Mouse (Mus musculus): Measurements from ENCODE around the gene Tcirg1. TPM values are rescaled to one million over a fixed set of nuclear protein-coding genes. Genes with fewer than 3 reads are reported as not detected.

The Tcirg1 gene
- total RNA-seq, 1 experiment: 55.2 TPM

GRCm38 (mm10) chr19:3935032-3935895 lies 28.3 kb upstream of the Tcirg1 start, which contains the start of gene Unc93b1:
Unc93b1 (plus strand) TSS chr19:3935186.
- H3K27ac ChIP-seq (ENCODE audit: insufficient read depth, low read depth, low read length, poor library complexity, severe bottlenecking): no peak within 1 kb of the TSS
- in situ Hi-C loops (cut with MboI; ENCODE audit: low sequenced_read_pairs in 2 of 2, unreplicated experiment in 2 of 2): no loop called here
- peaks cover 2 to 11% of the 10 kb centered on the region in 2 experiments; a peak in 2 of 4 replicates for H3K4me1 ChIP-seq (ENCODE audit: control insufficient read depth in 2 of 2, insufficient read depth in 2 of 2, low read length in 2 of 2, poor library complexity in 1 of 2)
- peak within 1 kb of the TSS; percentile 61 to 78 for H3K4me3 ChIP-seq (ENCODE audit: insufficient read depth in 1 of 2, low read depth in 1 of 2, low read length in 2 of 2, poor library complexity in 1 of 2, severe bottlenecking in 1 of 2)
- no peak for TF ChIP-seq CHD2 (IDR thresholded peaks at IDR 0.05; ENCODE audit: low read depth, low read length)
- no peak for TF ChIP-seq MAFK (IDR thresholded peaks at IDR 0.05; ENCODE audit: insufficient read depth, low read depth, low read length)
- TF ChIP-seq HCFC1 (IDR thresholded peaks at IDR 0.05; ENCODE audit: borderline replicate concordance, insufficient read depth, low read length): no peak
- TF ChIP-seq ZNF384 (IDR thresholded peaks at IDR 0.05; ENCODE audit: low read depth, low read length): no peak
- no peak for TF ChIP-seq ZC3H11A (IDR thresholded peaks at IDR 0.05; ENCODE audit: borderline replicate concordance, low read depth, low read length)
- no peak for DNase-seq (ENCODE audit: low read depth, low spot score)
- peak within 1 kb of the TSS; percentile 24 for H3K9ac ChIP-seq (ENCODE audit: insufficient read depth, low read depth, low read length, poor library complexity, severe bottlenecking)
- no peaks in the 10 kb centered on the region for H3K36me3 ChIP-seq (ENCODE audit: control insufficient read depth, insufficient read depth, low read length, poor library complexity, severe bottlenecking)
- H3K9me3 ChIP-seq (ENCODE audit: control insufficient read depth, insufficient read depth, low read depth, low read length): no peaks in the 10 kb centered on the region

DNA sequence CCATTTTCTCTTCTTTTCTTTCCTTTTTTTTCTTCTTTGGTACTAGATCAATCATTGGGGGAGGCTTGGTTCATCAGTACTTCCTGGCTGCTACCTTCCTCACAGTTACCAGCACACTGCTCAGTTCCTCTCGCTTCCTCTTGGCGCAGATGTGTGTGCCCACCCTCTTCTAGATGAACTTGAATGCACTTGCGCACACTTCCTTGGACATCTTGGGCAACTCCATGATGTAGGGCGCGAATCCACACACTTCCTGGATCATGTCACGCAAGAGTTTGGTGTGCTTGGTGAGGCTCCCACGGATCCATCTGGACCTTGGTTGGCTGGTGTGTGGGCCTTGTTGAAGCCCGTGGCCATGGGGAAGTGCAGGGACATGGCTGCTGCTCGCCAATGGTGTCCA lies 24.8 kb upstream of the Tcirg1 start:
- H3K4me3 ChIP-seq (ENCODE audit: insufficient read depth in 1 of 2, low read depth in 1 of 2, low read length in 2 of 2, poor library complexity in 1 of 2, severe bottlenecking in 1 of 2): no peak overlapping the region
- H3K9ac ChIP-seq (ENCODE audit: insufficient read depth, low read depth, low read length, poor library complexity, severe bottlenecking): no peak overlapping the region
- in situ Hi-C loops (cut with MboI; ENCODE audit: low sequenced_read_pairs in 2 of 2, unreplicated experiment in 2 of 2): no loop called here
- no peak for DNase-seq (ENCODE audit: low read depth, low spot score)
- H3K9me3 ChIP-seq (ENCODE audit: control insufficient read depth, insufficient read depth, low read depth, low read length): no peaks in the 10 kb centered on the region
- TF ChIP-seq HCFC1 (IDR thresholded peaks at IDR 0.05; ENCODE audit: borderline replicate concordance, insufficient read depth, low read length) (no peak), CHD2 (IDR thresholded peaks at IDR 0.05; ENCODE audit: low read depth, low read length) (no peak), MAFK (IDR thresholded peaks at IDR 0.05; ENCODE audit: insufficient read depth, low read depth, low read length) (no peak), ZC3H11A (IDR thresholded peaks at IDR 0.05; ENCODE audit: borderline replicate concordance, low read depth, low read length) (no peak), ZNF384 (IDR thresholded peaks at IDR 0.05; ENCODE audit: low read depth, low read length) (no peak)
- H3K36me3 ChIP-seq (ENCODE audit: control insufficient read depth, insufficient read depth, low read length, poor library complexity, severe bottlenecking): no peaks in the 10 kb centered on the region
- no peak overlapping the region for H3K27ac ChIP-seq (ENCODE audit: insufficient read depth, low read depth, low read length, poor library complexity, severe bottlenecking)
- peaks cover 2 to 17% of the 10 kb centered on the region in 2 experiments; a peak in 2 of 4 replicates for H3K4me1 ChIP-seq (ENCODE audit: control insufficient read depth in 2 of 2, insufficient read depth in 2 of 2, low read length in 2 of 2, poor library complexity in 1 of 2)

GRCm38 (mm10) chr19:3930262-3931057 lies 23.5 kb upstream of the Tcirg1 start:
- Histone ChIP-seq H3K27ac (ENCODE audit: insufficient read depth, low read depth, low read length, poor library complexity, severe bottlenecking) (no peak overlapping the region), H3K4me3 (ENCODE audit: insufficient read depth in 1 of 2, low read depth in 1 of 2, low read length in 2 of 2, poor library complexity in 1 of 2, severe bottlenecking in 1 of 2) (peak overlapping the region; percentile 28 to 56), H3K9ac (ENCODE audit: insufficient read depth, low read depth, low read length, poor library complexity, severe bottlenecking) (peak overlapping the region; percentile 56), H3K36me3 (ENCODE audit: control insufficient read depth, insufficient read depth, low read length, poor library complexity, severe bottlenecking) (no peaks in the 10 kb centered on the region), H3K4me1 (ENCODE audit: control insufficient read depth in 2 of 2, insufficient read depth in 2 of 2, low read length in 2 of 2, poor library complexity in 1 of 2) (peaks cover 2 to 13% of the 10 kb centered on the region in 2 experiments; a peak in 2 of 4 replicates), H3K9me3 (ENCODE audit: control insufficient read depth, insufficient read depth, low read depth, low read length) (no peaks in the 10 kb centered on the region)
- DNase-seq (ENCODE audit: low read depth, low spot score): no peak
- in situ Hi-C loops (cut with MboI; ENCODE audit: low sequenced_read_pairs in 2 of 2, unreplicated experiment in 2 of 2): no loop called here
- TF ChIP-seq CHD2 (IDR thresholded peaks at IDR 0.05; ENCODE audit: low read depth, low read length) (no peak), HCFC1 (IDR thresholded peaks at IDR 0.05; ENCODE audit: borderline replicate concordance, insufficient read depth, low read length) (no peak), ZNF384 (IDR thresholded peaks at IDR 0.05; ENCODE audit: low read depth, low read length) (no peak), ZC3H11A (IDR thresholded peaks at IDR 0.05; ENCODE audit: borderline replicate concordance, low read depth, low read length) (no peak), MAFK (IDR thresholded peaks at IDR 0.05; ENCODE audit: insufficient read depth, low read depth, low read length) (no peak)

- Histone ChIP-seq H3K27ac (ENCODE audit: insufficient read depth, low read depth, low read length, poor library complexity, severe bottlenecking) (no peak within 1 kb of the TSS), H3K9ac (ENCODE audit: insufficient read depth, low read depth, low read length, poor library complexity, severe bottlenecking) (peak within 1 kb of the TSS; percentile 56), H3K4me1 (ENCODE audit: control insufficient read depth in 2 of 2, insufficient read depth in 2 of 2, low read length in 2 of 2, poor library complexity in 1 of 2) (peaks cover 2 to 13% of the 10 kb centered on the region in 2 experiments; a peak in 2 of 4 replicates), H3K9me3 (ENCODE audit: control insufficient read depth, insufficient read depth, low read depth, low read length) (no peaks in the 10 kb centered on the region), H3K4me3 (ENCODE audit: insufficient read depth in 1 of 2, low read depth in 1 of 2, low read length in 2 of 2, poor library complexity in 1 of 2, severe bottlenecking in 1 of 2) (peak within 1 kb of the TSS; percentile 28 to 56), H3K36me3 (ENCODE audit: control insufficient read depth, insufficient read depth, low read length, poor library complexity, severe bottlenecking) (no peaks in the 10 kb centered on the region)
- TF ChIP-seq ZC3H11A (IDR thresholded peaks at IDR 0.05; ENCODE audit: borderline replicate concordance, low read depth, low read length): no peak
- DNase-seq (ENCODE audit: low read depth, low spot score): no peak
- in situ Hi-C loops (cut with MboI; ENCODE audit: low sequenced_read_pairs in 2 of 2, unreplicated experiment in 2 of 2): no loop called here
Measured at GRCm38 (mm10) chr19:3929211-3929941, 22.4 kb upstream of the Tcirg1 start, which contains the start of gene Aldh3b1. Aldh3b1 (minus strand) TSS chr19:3929808.
